Mouse (Mus musculus) olfactory bulb, adult 2 months (tissue): ENCODE measurements around the gene Cse1l.

Experiments used
- CTCF ChIP-seq: fragments of 200-500 bp; IDR thresholded peaks from 2 replicates; pipeline ENCODE4 v1.5.1; 2012; ENCODE audit warnings: low read depth, mild to moderate bottlenecking, low read length, moderate library complexity; ENCODE audit not compliant: insufficient read depth
- POLR2A ChIP-seq: fragments of 200-500 bp; IDR thresholded peaks from 2 replicates; pipeline ENCODE4 v1.6.1; 2012; ENCODE audit warnings: mild to moderate bottlenecking, low read depth, low read length, moderate library complexity; ENCODE audit not compliant: insufficient read depth

- TF ChIP-seq POLR2A (no peak), CTCF (no peak)
Measured at GRCm38 (mm10) chr2:166874675-166875280, 31.1 kb upstream of the Cse1l start.
